Mouse (Mus musculus) midbrain, postnatal 0 days (tissue): ENCODE data around the gene Ttc7b. TPM values are rescaled to one million over a fixed set of nuclear protein-coding genes. Genes with fewer than 3 reads are reported as not detected.
A peak's percentile ranks its signal among the peaks of the same experiment; 100 is the strongest.

ENCODE experiments used
- ATAC-seq: fragments of 200-750 bp; cut with Nextera tagmentation; 2 replicates; pipeline ENCODE4 v1.8.0; 2017; ENCODE audit warnings: moderate number of reproducible peaks, mild to moderate bottlenecking, moderate TSS enrichment, moderate library complexity; ENCODE audit not compliant: low FRiP score
- DNase-seq: peaks from one replicate; pipeline ENCODE4 v3.0.0-alpha.2; 2015; ENCODE audit warnings: low spot score
- H3K27ac ChIP-seq: fragments of 300-500 bp; sonication (generic); 2 replicates; pipeline ENCODE4 v1.5.1; 2014; ENCODE audit warnings: low read depth, mild to moderate bottlenecking, low read length, mixed read lengths
- H3K27me3 ChIP-seq: fragments of 300-500 bp; sonication (generic); 2 replicates; pipeline ENCODE4 v1.6.1; 2014; ENCODE audit warnings: low read length, control low read depth, mixed read lengths; ENCODE audit not compliant: insufficient read depth
- H3K36me3 ChIP-seq: fragments of 300-500 bp; sonication (generic); 2 replicates; pipeline ENCODE4 v1.6.1; 2014; ENCODE audit warnings: low read length, control low read depth, mixed read lengths; ENCODE audit not compliant: insufficient read depth
- H3K4me1 ChIP-seq: fragments of 300-500 bp; sonication (generic); 2 replicates; pipeline ENCODE4 v1.6.1; 2014; ENCODE audit warnings: mild to moderate bottlenecking, control low read depth, antibody characterized with exemption, low read length, mixed read lengths; ENCODE audit not compliant: insufficient read depth
- H3K4me2 ChIP-seq: fragments of 300-500 bp; sonication (generic); 2 replicates; pipeline ENCODE4 v1.6.1; 2014; ENCODE audit warnings: low read depth, mild to moderate bottlenecking, low read length, mixed read lengths; ENCODE audit not compliant: poor library complexity, severe bottlenecking
- H3K4me3 ChIP-seq: fragments of 300-500 bp; sonication (generic); 2 replicates; pipeline ENCODE4 v1.5.1; 2014; ENCODE audit warnings: low read depth, mild to moderate bottlenecking, low read length, moderate library complexity
- H3K9ac ChIP-seq: fragments of 300-500 bp; sonication (generic); replicated peaks from 2 replicates; pipeline ENCODE4 v1.6.1; 2014; ENCODE audit warnings: mild to moderate bottlenecking, low read length, moderate library complexity, mixed read lengths; ENCODE audit not compliant: poor library complexity, severe bottlenecking
- H3K9me3 ChIP-seq: fragments of 300-500 bp; sonication (generic); 2 replicates; pipeline ENCODE4 v1.6.1; 2016; ENCODE audit warnings: low read length, control low read depth
- CTCF ChIP-seq: IDR thresholded peaks from 2 replicates; pipeline ENCODE4 v1.5.1; 2016; ENCODE audit warnings: antibody characterized with exemption, mild to moderate bottlenecking
- WGBS: fragments of 180-500 bp; shearing (Covaris S2); extraction: QIAGEN DNeasy Blood & Tissue Kit; methylation state at CpG from one replicate; pipeline ENCODE4 v1.1.7; 2014; 5-methylcytosine and 5-hydroxymethylcytosine counted together
- polyA plus RNA-seq: library from polyadenylated mRNA; unstranded; fragments of >200 nt; fragmentation: Nextera tagmentation; extraction: Ambion mirVana; gene quantifications from 2 replicates; pipeline ENCODE4 v1.2.1, GENCODE M21; 2015
- total RNA-seq: library from RNA; depleted of rRNA; stranded (reverse); fragments of >200 nt; gene quantifications from 2 replicates; pipeline ENCODE4 v1.2.3, GENCODE M21; 2014

Gene Ttc7b
- total and polyA plus RNA-seq, 2 experiments from 2014 or later: 8.7 to 38.9 TPM

DNA sequence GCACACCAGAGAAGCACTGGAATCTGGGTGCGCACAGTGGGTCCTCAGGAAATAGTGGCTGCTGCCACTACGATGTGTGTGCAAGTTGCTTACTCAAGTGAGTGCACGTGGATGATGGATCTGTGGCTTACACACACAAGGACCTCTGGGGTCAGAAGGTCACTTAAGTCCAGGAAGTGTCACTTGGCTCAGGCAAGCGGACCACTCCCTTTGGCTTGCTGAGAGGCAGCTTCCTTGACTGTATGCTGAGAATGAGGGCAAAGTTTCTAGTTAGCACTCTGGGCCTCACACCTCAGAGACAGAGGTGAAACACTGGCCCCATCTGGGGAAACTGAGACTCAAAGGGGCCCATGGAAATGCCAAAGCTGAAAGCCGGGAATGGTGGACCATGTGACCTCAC, 232.6 kb downstream of the Ttc7b start:
- Histone ChIP-seq H3K27ac (no peak overlapping the region), H3K9ac (no peak overlapping the region), H3K27me3 (no peaks in the 10 kb centered on the region), H3K4me2 (no peak overlapping the region), H3K9me3 (no peaks in the 10 kb centered on the region), H3K36me3 (no peaks in the 10 kb centered on the region), H3K4me3 (no peak overlapping the region), H3K4me1 (peaks cover 22% of the 10 kb centered on the region)
- WGBS: 91% methylated on average over 5 of the region's 5 CpGs
- ATAC-seq (no peak), DNase-seq (no peak)
- TF ChIP-seq CTCF: no peak

- H3K27me3 ChIP-seq: no peaks in the 10 kb centered on the region
- ATAC-seq (no peak), DNase-seq (no peak)
- H3K27ac ChIP-seq: no peak overlapping the region
- H3K9me3 ChIP-seq: no peaks in the 10 kb centered on the region
- no peak overlapping the region for H3K4me3 ChIP-seq
- H3K4me2 ChIP-seq: no peak overlapping the region
- TF ChIP-seq CTCF: no peak
- peaks cover 22% of the 10 kb centered on the region for H3K4me1 ChIP-seq
- no peak overlapping the region for H3K9ac ChIP-seq
- WGBS: 98% methylated on average over 2 of the region's 2 CpGs
- no peaks in the 10 kb centered on the region for H3K36me3 ChIP-seq
Measured at GRCm38 (mm10) chr12:100287565-100287964, 233.1 kb downstream of the Ttc7b start.

GRCm38 (mm10) chr12:100283283-100283682, 237.3 kb downstream of the Ttc7b start:
- Histone ChIP-seq H3K27ac (no peak overlapping the region), H3K9ac (no peak overlapping the region), H3K27me3 (no peaks in the 10 kb centered on the region), H3K36me3 (no peaks in the 10 kb centered on the region), H3K4me1 (no peaks in the 10 kb centered on the region; the same call in 1 of the 2 replicates), H3K4me2 (no peak overlapping the region), H3K4me3 (no peak overlapping the region), H3K9me3 (no peaks in the 10 kb centered on the region)
- no peak for TF ChIP-seq CTCF
- WGBS: 68% methylated on average over 1 of the region's 1 CpGs
- DNase-seq: no peak
- no peak for ATAC-seq

DNA sequence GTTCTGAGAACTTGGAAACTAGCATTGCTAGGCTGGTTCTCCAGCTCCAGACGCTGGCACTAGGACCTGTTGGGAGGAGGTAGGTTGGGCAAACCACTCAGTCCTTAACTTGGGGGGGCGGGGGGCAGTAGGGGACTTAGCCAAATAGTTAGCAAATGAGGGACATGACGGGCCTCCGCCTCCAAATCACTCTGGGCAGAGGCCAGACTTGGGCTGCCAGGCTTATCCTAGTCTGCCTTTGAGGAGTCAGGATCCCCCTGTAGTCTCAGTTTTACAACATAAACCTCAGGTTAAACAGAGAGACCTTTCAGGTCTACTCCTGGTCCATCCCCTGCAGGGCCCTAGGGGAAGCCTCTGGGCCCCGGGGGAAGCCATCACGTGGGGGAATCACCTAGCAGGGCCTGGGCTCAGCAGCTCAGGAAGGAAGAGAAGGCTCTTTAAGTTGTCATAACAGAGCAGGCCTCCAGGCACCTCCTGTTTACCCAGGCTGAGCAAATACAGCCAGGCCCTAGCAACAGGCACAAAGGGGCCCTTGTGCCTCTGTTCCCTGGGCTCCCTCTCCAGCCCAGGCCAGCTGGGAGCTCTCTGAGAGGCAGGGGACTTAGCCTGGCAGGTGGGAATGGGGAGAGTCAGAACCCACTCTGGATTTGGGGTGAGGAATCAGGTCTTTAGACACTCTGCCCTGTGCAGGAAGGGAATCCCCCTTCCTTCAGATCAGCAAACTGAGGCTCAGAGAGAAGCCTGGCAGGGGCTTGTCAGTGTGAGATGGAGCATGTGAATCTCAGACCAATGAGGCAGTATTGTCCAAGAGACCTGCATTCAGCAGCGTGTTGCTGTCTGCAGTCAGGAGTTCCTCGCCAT, 238.4 kb downstream of the Ttc7b start:
- WGBS: 47% methylated on average over 8 of the region's 8 CpGs
- H3K4me3 ChIP-seq: no peak overlapping the region
- peak overlapping the region; percentile 60 for H3K27ac ChIP-seq
- TF ChIP-seq CTCF: no peak
- H3K9ac ChIP-seq: no peak overlapping the region
- no peaks in the 10 kb centered on the region for H3K27me3 ChIP-seq
- peak; percentile 83 for ATAC-seq
- peaks cover 6% of the 10 kb centered on the region; the same call in 1 of the 2 replicates for H3K4me1 ChIP-seq
- H3K4me2 ChIP-seq: no peak overlapping the region
- DNase-seq: peak; percentile 70
- H3K36me3 ChIP-seq: no peaks in the 10 kb centered on the region
- no peaks in the 10 kb centered on the region for H3K9me3 ChIP-seq

DNA sequence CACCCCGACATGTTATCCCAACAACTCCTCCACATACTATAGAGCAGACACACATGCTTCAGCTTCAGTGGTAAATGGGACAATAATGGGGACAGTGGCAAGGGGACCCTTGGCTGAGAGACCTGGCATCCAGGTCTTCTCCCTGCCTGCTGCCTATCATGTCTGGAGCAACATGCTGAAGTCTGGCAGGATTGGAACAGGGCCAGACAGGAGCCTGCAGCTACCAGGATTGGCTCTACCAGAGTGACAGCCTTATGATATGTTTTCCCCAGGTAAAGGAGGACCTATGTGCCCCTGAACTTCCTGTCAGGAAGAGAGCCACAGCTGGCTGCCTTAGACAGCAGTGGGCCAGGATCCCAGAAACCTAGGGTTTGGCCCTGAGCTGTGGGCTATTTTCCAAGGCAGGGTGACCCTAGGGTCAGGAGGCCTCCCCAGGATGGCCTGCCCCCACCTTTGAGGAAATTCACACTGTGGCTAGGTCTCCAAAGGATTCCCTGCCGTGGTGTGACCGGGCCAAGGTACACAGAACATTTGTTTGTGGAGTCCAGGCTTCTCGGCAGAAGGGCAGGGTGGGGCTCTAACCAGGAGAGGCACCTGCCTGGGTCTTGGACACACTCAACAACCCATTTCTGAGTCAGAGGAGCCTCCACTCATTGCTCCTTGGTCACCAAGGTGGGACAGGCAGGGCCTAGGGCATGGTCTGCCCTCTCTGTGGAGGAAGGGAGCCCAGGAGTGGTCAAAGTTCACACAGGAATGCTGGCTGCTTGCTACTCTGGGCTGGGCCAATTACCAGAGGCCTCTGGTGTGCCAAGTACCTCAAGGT, 239.4 kb downstream of the Ttc7b start:
- 78% methylated on average over 4 of the region's 4 CpGs for WGBS
- H3K27ac ChIP-seq: peak overlapping the region; percentile 60; the same call in 1 of the 2 replicates
- TF ChIP-seq CTCF: no peak

More for the DNA sequence above, 239.4 kb downstream of the Ttc7b start:
- Histone ChIP-seq H3K4me3 (no peak overlapping the region), H3K4me1 (peaks cover 11% of the 10 kb centered on the region; the same call in 1 of the 2 replicates), H3K9me3 (no peaks in the 10 kb centered on the region), H3K4me2 (no peak overlapping the region), H3K27me3 (no peaks in the 10 kb centered on the region), H3K36me3 (no peaks in the 10 kb centered on the region), H3K9ac (no peak overlapping the region)
- ATAC-seq (no peak), DNase-seq (no peak)
